Mouse (Mus musculus) left cerebral cortex, postnatal 25 days (tissue): Measurements from ENCODE around the gene Vmp1. TPM values are rescaled to one million over a fixed set of nuclear protein-coding genes. Genes with fewer than 3 reads are reported as not detected.

Experiments
- DNase-seq, 2 experiments: peaks; one replicate each; pipeline ENCODE4 v3.0.0; 2022; ENCODE audit warnings: low spot score in 2 of 2, mixed read lengths in 1 of 2
- intact Hi-C: fragments of 180-260 bp; cut with DNase I; formaldehyde crosslinking; loops from one replicate; pipeline ENCODE4 v1.15.1; 2025
- total RNA-seq, 2 experiments: library from RNA; stranded (reverse); gene quantifications; 2 replicates each; pipeline ENCODE4 v1.2.3; 2021

The Vmp1 gene
- total RNA-seq, 2 experiments from 2014 or later = 165 to 175 TPM

- intact Hi-C loops = no loop called here
- peak in 1 of 2 experiments; percentile 85 for DNase-seq
Measured at GRCm38 (mm10) chr11:86590579-86590978, 93.1 kb downstream of the Vmp1 start.

GRCm38 (mm10) chr11:86590066-86590465 is 93.6 kb downstream of the Vmp1 start:
- no peak for DNase-seq
- intact Hi-C loops = no loop called here

- intact Hi-C loops = no loop called here
- DNase-seq = no peak
Measured at GRCm38 (mm10) chr11:86588583-86589298, 94.9 kb downstream of the Vmp1 start.

- intact Hi-C loops = no loop called here
Measured at GRCm38 (mm10) chr11:86587830-86588229, 95.8 kb downstream of the Vmp1 start.

GRCm38 (mm10) chr11:86586868-86587792 is 96.5 kb downstream of the Vmp1 start:
- intact Hi-C loops = no loop called here

More at GRCm38 (mm10) chr11:86587830-86588229, 95.8 kb downstream of the Vmp1 start:
- no peak for DNase-seq

GRCm38 (mm10) chr11:86586177-86586867 is 97.3 kb downstream of the Vmp1 start:
- intact Hi-C loops = no loop called here

More at GRCm38 (mm10) chr11:86586868-86587792, 96.5 kb downstream of the Vmp1 start:
- peak in 1 of 2 experiments; percentile 20 for DNase-seq

GRCm38 (mm10) chr11:86585598-86585984 is 98.0 kb downstream of the Vmp1 start:
- no peak for DNase-seq
- intact Hi-C loops = no loop called here

More at GRCm38 (mm10) chr11:86586177-86586867, 97.3 kb downstream of the Vmp1 start:
- DNase-seq = no peak

- no peak for DNase-seq
- intact Hi-C loops = no loop called here
Measured at GRCm38 (mm10) chr11:86584898-86585597, 98.6 kb downstream of the Vmp1 start.

GRCm38 (mm10) chr11:86583990-86584897 is 99.4 kb downstream of the Vmp1 start:
- intact Hi-C loops = no loop called here
- DNase-seq = no peak

GRCm38 (mm10) chr11:86583313-86583825 is 100.3 kb downstream of the Vmp1 start:
- intact Hi-C loops = no loop called here
- no peak for DNase-seq

GRCm38 (mm10) chr11:86582543-86583260 is 100.9 kb downstream of the Vmp1 start:
- DNase-seq = no peak
- intact Hi-C loops = no loop called here

- intact Hi-C loops = no loop called here
- DNase-seq = no peak
Measured at GRCm38 (mm10) chr11:86581943-86582542, 101.6 kb downstream of the Vmp1 start.

GRCm38 (mm10) chr11:86581250-86581753 is 102.3 kb downstream of the Vmp1 start:
- no peak for DNase-seq
- intact Hi-C loops = no loop called here

- intact Hi-C loops = no loop called here
- DNase-seq = no peak
Measured at GRCm38 (mm10) chr11:86580319-86581113, 103.1 kb downstream of the Vmp1 start.

- intact Hi-C loops = no loop called here
- DNase-seq = no peak
Measured at GRCm38 (mm10) chr11:86579731-86580318, 103.8 kb downstream of the Vmp1 start.
